In the genomic region with DNA sequence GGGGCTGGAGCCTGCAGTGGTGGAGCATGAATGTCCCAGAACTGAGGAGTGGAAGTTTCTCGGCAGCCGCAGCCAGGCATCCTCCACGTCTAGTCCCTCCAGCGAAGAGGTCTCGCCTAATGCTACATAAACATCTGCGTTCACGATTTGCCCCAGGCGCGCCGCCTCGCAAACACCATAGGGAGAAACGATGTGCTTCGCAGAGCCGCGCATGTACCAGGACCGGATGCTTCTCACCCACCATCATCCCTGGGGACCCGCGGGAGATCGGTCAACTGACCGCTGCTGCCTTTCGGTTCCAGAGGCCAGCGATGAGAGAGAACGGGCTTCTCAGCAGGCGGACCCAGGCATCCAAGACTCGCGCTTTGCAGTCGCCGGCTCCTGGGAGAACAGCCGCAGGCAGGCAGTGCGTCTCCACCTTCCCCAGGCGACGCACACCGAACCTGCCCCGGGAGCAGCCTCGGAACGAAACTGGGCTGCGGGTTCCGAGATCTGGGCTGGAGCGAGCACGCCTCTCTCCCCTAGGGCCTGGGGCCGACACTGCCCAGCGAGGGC, we compare ENCODE assay signal across 8 mouse cellular contexts. TPM values are rescaled to one million over a fixed set of nuclear protein-coding genes. Genes with fewer than 3 reads are reported as not detected.
DNase-seq lines count a peak whose midpoint lies in the region; ATAC-seq and TF ChIP-seq lines count a peak whose summit lies in the region.

No protein-coding gene starts in this region.

- peak overlapping the region; percentile 86 for H3K4me3 ChIP-seq in gastrocnemius, adult 2 months
- H3K4me3 ChIP-seq in hindbrain, embryonic 15.5 days: peak overlapping the region; percentile 70
- peak overlapping the region; percentile 47 for H3K4me3 ChIP-seq in liver, postnatal 0 days (ENCODE audit: low read depth, low read length)
- peak overlapping the region; percentile 69 for H3K4me3 ChIP-seq in stomach, embryonic 14.5 days (ENCODE audit: low read depth, low read length)

- under 1% methylated on average over 42 of the region's 42 CpGs for WGBS in hindbrain, embryonic 15.5 days
- WGBS in liver, postnatal 0 days (ENCODE audit: insufficient replicate concordance): 2% methylated on average over 42 of the region's 42 CpGs
- 1% methylated on average over 40 of the region's 42 CpGs for WGBS in stomach, embryonic 14.5 days

- TF ChIP-seq EP300 in liver, postnatal 0 days (IDR thresholded peaks at IDR 0.05; ENCODE audit: low read depth): no peak

- TF ChIP-seq CTCF in gastrocnemius, adult 2 months (IDR thresholded peaks at IDR 0.05): no peak
- TF ChIP-seq CTCF in liver, postnatal 0 days (IDR thresholded peaks at IDR 0.05; ENCODE audit: low read depth): no peak

- no peaks in the 10 kb centered on the region for H3K36me3 ChIP-seq in hindbrain, embryonic 15.5 days
- no peaks in the 10 kb centered on the region for H3K36me3 ChIP-seq in liver, postnatal 0 days (replicated peaks; ENCODE audit: insufficient read depth, low read length)
- no peaks in the 10 kb centered on the region; the same call in 1 of the 2 replicates for H3K36me3 ChIP-seq in stomach, embryonic 14.5 days (ENCODE audit: control insufficient read depth, insufficient read depth, low read length)

- peak overlapping the region; percentile 93 for H3K4me2 ChIP-seq in hindbrain, embryonic 15.5 days
- peak overlapping the region; percentile 69 for H3K4me2 ChIP-seq in liver, postnatal 0 days (ENCODE audit: low read depth, low read length)
- H3K4me2 ChIP-seq in stomach, embryonic 14.5 days (replicated peaks; ENCODE audit: low read depth, low read length): peak overlapping the region; percentile 94

- peak; percentile 64 for DNase-seq in left cerebral cortex, postnatal 4 days
- no peak for DNase-seq in left cerebral cortex, adult 11 months (ENCODE audit: low spot score)
- peak; percentile 29 for DNase-seq in cerebellum, adult 9-10 months
- peak; percentile 61 for DNase-seq in gastrocnemius, adult 2 months
- peak; percentile 14 for DNase-seq in liver, postnatal 0 days

- H3K9me3 ChIP-seq in hindbrain, embryonic 15.5 days: no peaks in the 10 kb centered on the region
- no peaks in the 10 kb centered on the region for H3K9me3 ChIP-seq in liver, postnatal 0 days (ENCODE audit: low read length)
- H3K9me3 ChIP-seq in stomach, embryonic 14.5 days (ENCODE audit: control insufficient read depth, low read depth, low read length): no peaks in the 10 kb centered on the region

- peak overlapping the region; percentile 89 for H3K9ac ChIP-seq in hindbrain, embryonic 15.5 days
- no peak overlapping the region for H3K9ac ChIP-seq in liver, postnatal 0 days (replicated peaks)
- H3K9ac ChIP-seq in stomach, embryonic 14.5 days (replicated peaks; ENCODE audit: low read depth, low read length): peak overlapping the region; percentile 68

- intact Hi-C loops in left cerebral cortex, postnatal 4 days (cut with DNase I): no loop called here
- intact Hi-C loops in gastrocnemius, adult 2 months (cut with DNase I): no loop called here

- H3K4me1 ChIP-seq in hindbrain, embryonic 15.5 days (replicated peaks): peaks cover 29% of the 10 kb centered on the region
- H3K4me1 ChIP-seq in liver, postnatal 0 days (ENCODE audit: insufficient read depth): peaks cover 6% of the 10 kb centered on the region; the same call in 1 of the 2 replicates
- H3K4me1 ChIP-seq in stomach, embryonic 14.5 days (ENCODE audit: control insufficient read depth, insufficient read depth, low read length): no peaks in the 10 kb centered on the region

- H3K27ac ChIP-seq in gastrocnemius, adult 2 months: peak overlapping the region; percentile 82
- H3K27ac ChIP-seq in hindbrain, embryonic 15.5 days (replicated peaks): peak overlapping the region; percentile 96
- no peak overlapping the region for H3K27ac ChIP-seq in liver, postnatal 0 days (ENCODE audit: low read depth)
- no peak overlapping the region for H3K27ac ChIP-seq in stomach, embryonic 14.5 days (ENCODE audit: low read length)

- no peaks in the 10 kb centered on the region for H3K27me3 ChIP-seq in hindbrain, embryonic 15.5 days
- H3K27me3 ChIP-seq in liver, postnatal 0 days (ENCODE audit: insufficient read depth, low read length): peaks cover 53% of the 10 kb centered on the region
- 0 out of 2 replicates have a peak, but pooled peaks cover 10% of the 10 kb centered on the region for H3K27me3 ChIP-seq in stomach, embryonic 14.5 days (ENCODE audit: control insufficient read depth, insufficient read depth, low read length)

- ATAC-seq in hindbrain, embryonic 15.5 days (ENCODE audit: low FRiP score, low read depth): no peak
- ATAC-seq in liver, postnatal 0 days: no peak
- no peak for ATAC-seq in stomach, embryonic 14.5 days (ENCODE audit: insufficient number of reproducible peaks, insufficient read depth, low FRiP score, low read depth)
- ATAC-seq in erythroid progenitor cell, adult 5-6 weeks (replicated peaks; ENCODE audit: low FRiP score, poor library complexity, severe bottlenecking): no peak

RNA-seq across cellular contexts. Expression of a gene that starts 1.8 kb away (rescaled TPM):
- total RNA-seq in left cerebral cortex, postnatal 4 days (2021): 10 to 100 TPM; 39.9 to 42.8 TPM
- 1 to 10 TPM; 3.0 to 3.4 TPM for total RNA-seq in gastrocnemius, adult 2 months (2021)
- polyA plus RNA-seq in hindbrain, embryonic 15.5 days (2015; fragmentation: Nextera tagmentation; extraction: Ambion mirVana): 4.2 and 4.8 TPM in 2 replicates
- 0.05 TPM in 2 replicates for polyA plus RNA-seq in liver, postnatal 0 days (2015; fragmentation: Nextera tagmentation; extraction: Ambion mirVana)
- polyA plus RNA-seq in stomach, embryonic 14.5 days (2014; fragmentation: Nextera tagmentation; extraction: Ambion mirVana): 3.3 and 3.4 TPM in 2 replicates
- total RNA-seq in erythroid progenitor cell, adult 5-6 weeks (2015; ENCODE audit: low replicate concordance): not detected in 2 replicates
- total RNA-seq in erythroid progenitor cell, adult 5-6 weeks (2017; ENCODE audit: low replicate concordance): not detected in 2 replicates

Comparison
In these comparisons a context has a peak if more than half of its experiments do, and no peak if none do; other contexts are left out.
1. H3K27ac ChIP-seq: peak in gastrocnemius, adult 2 months (single experiment) and hindbrain, embryonic 15.5 days (single experiment); none in liver, postnatal 0 days (single experiment) and stomach, embryonic 14.5 days (single experiment).
2. RNA of a gene that starts 1.8 kb away (total RNA-seq): 39.9 to 42.8 TPM in left cerebral cortex, postnatal 4 days; 3.0 to 3.4 TPM in gastrocnemius, adult 2 months and not detected in erythroid progenitor cell, adult 5-6 weeks; every median in the first group is over 4 times any median in the second.
3. Peak in every context shown above with its lines, with median percentiles within 50 percentile points of each other: H3K4me3 ChIP-seq and H3K4me2 ChIP-seq.